Mouse (Mus musculus) hindbrain, embryonic 10.5 days (tissue): ENCODE data around the gene Camsap3. TPM values are rescaled to one million over a fixed set of nuclear protein-coding genes. Genes with fewer than 3 reads are reported as not detected.
A peak's percentile ranks its signal among the peaks of the same experiment; 100 is the strongest.

ENCODE experiments used
- DNase-seq: peaks from one replicate; pipeline ENCODE4 v3.0.0-alpha.2; 2017; ENCODE audit warnings: low spot score
- H3K27ac ChIP-seq: fragments of 300-500 bp; sonication (generic); 2 replicates; pipeline ENCODE4 v1.5.1; 2016; ENCODE audit warnings: mild to moderate bottlenecking, moderate library complexity
- H3K27me3 ChIP-seq: fragments of 300-500 bp; sonication (generic); 2 replicates; pipeline ENCODE4 v1.6.1; 2016; ENCODE audit warnings: mild to moderate bottlenecking; ENCODE audit not compliant: poor library complexity, insufficient read depth, severe bottlenecking
- H3K36me3 ChIP-seq: fragments of 300-500 bp; sonication (generic); 2 replicates; pipeline ENCODE4 v1.6.1; 2016; ENCODE audit warnings: mild to moderate bottlenecking, moderate library complexity
- H3K4me1 ChIP-seq: fragments of 300-500 bp; sonication (generic); replicated peaks from 2 replicates; pipeline ENCODE4 v1.6.1; 2016; ENCODE audit warnings: mild to moderate bottlenecking
- H3K4me3 ChIP-seq: fragments of 300-500 bp; sonication (generic); 2 replicates; pipeline ENCODE4 v1.5.1; 2016; ENCODE audit warnings: mild to moderate bottlenecking, moderate library complexity
- H3K9me3 ChIP-seq: fragments of 300-500 bp; sonication (generic); 2 replicates; pipeline ENCODE4 v1.6.1; 2016; ENCODE audit warnings: mild to moderate bottlenecking, moderate library complexity
- WGBS: fragments of 180-500 bp; shearing (Covaris S2); methylation state at CpG from one replicate; pipeline ENCODE4 v1.1.7; 2016; 5-methylcytosine and 5-hydroxymethylcytosine counted together
- polyA plus RNA-seq: library from polyadenylated mRNA; unstranded; fragments of >200 nt; fragmentation: Nextera tagmentation; extraction: Ambion mirVana; gene quantifications from 2 replicates; pipeline ENCODE4 v1.2.1, GENCODE M21; 2016

Camsap3 gene
- polyA plus RNA-seq, 1 experiment from 2014 or later, result 15.4 TPM

GRCm38 (mm10) chr8:3609046-3609815 lies 22.1 kb downstream of the Camsap3 start:
- H3K36me3 ChIP-seq, result peaks cover 100% of the 10 kb centered on the region
- H3K27ac ChIP-seq, result no peak overlapping the region
- no peaks in the 10 kb centered on the region for H3K9me3 ChIP-seq
- no peaks in the 10 kb centered on the region; the same call in 1 of the 2 replicates for H3K4me1 ChIP-seq
- 91% methylated on average over 12 of the region's 12 CpGs for WGBS
- no peaks in the 10 kb centered on the region for H3K27me3 ChIP-seq
- no peak overlapping the region for H3K4me3 ChIP-seq
- DNase-seq, result no peak

- DNase-seq, result no peak
- Histone ChIP-seq H3K36me3 (peaks cover 100% of the 10 kb centered on the region), H3K27ac (no peak overlapping the region)
Observed at GRCm38 (mm10) chr8:3609816-3610150, 22.7 kb downstream of the Camsap3 start.

GRCm38 (mm10) chr8:3621199-3621970 lies 34.3 kb downstream of the Camsap3 start, which contains the start of the genes Xab2 and Pet100:
Gene Xab2 (minus strand): TSS chr8:3621316.
Gene Pet100 (plus strand): TSS chr8:3621548.
- Histone ChIP-seq H3K36me3 (peaks cover 24% of the 10 kb centered on the region), H3K27ac (peak within 1 kb of the TSS; percentile 85), H3K9me3 (no peaks in the 10 kb centered on the region), H3K4me1 (peaks cover 23% of the 10 kb centered on the region), H3K4me3 (peak within 1 kb of the TSS; percentile 93), H3K27me3 (no peaks in the 10 kb centered on the region)
- DNase-seq, result peak; percentile 100
- WGBS, result under 1% methylated on average over 37 of the region's 37 CpGs

More at GRCm38 (mm10) chr8:3609816-3610150, 22.7 kb downstream of the Camsap3 start:
- H3K9me3 ChIP-seq, result no peaks in the 10 kb centered on the region
- no peak overlapping the region for H3K4me3 ChIP-seq
- no peaks in the 10 kb centered on the region; the same call in 1 of the 2 replicates for H3K4me1 ChIP-seq
- WGBS, result 82% methylated on average over 6 of the region's 6 CpGs
- H3K27me3 ChIP-seq, result no peaks in the 10 kb centered on the region

DNA sequence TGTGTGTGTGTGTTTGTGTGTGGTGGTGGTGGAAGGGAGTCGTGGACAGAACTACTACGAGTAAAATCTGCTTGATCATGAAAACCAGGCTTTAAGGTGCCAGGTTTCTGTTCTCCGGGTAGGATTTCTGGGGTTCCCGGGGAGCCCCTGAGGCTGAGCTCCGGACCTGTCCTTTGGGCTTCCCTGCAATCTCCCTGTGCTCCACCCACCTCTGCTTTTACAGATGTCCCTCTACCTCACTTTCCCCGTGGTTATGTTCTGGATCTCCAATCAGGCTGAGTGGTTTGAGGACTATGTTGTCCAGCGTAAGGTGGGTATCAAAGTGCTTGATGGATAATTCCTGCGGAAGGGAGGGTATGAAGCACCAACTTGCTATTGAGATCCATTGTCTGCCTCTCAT lies 35.0 kb downstream of the Camsap3 start:
- Histone ChIP-seq H3K36me3 (peaks cover 18% of the 10 kb centered on the region), H3K27me3 (no peaks in the 10 kb centered on the region), H3K4me3 (peak overlapping the region; percentile 93), H3K4me1 (peaks cover 23% of the 10 kb centered on the region), H3K27ac (no peak overlapping the region), H3K9me3 (no peaks in the 10 kb centered on the region)
- no peak for DNase-seq
- 68% methylated on average over 8 of the region's 8 CpGs for WGBS

- Histone ChIP-seq H3K36me3 (no peaks in the 10 kb centered on the region), H3K9me3 (no peaks in the 10 kb centered on the region), H3K4me1 (peaks cover 11% of the 10 kb centered on the region), H3K27me3 (peaks cover 20% of the 10 kb centered on the region; the same call in 1 of the 2 replicates), H3K27ac (no peak within 1 kb of the TSS), H3K4me3 (no peak within 1 kb of the TSS)
- DNase-seq, result no peak
- WGBS, result 56% methylated on average over 1 of the region's 1 CpGs
Observed at GRCm38 (mm10) chr8:3625445-3625844, 38.4 kb downstream of the Camsap3 start, which contains the start of gene Pcp2. Gene Pcp2 (minus strand): TSS chr8:3625545.

GRCm38 (mm10) chr8:3626971-3627370 lies 39.9 kb downstream of the Camsap3 start:
- Histone ChIP-seq H3K9me3 (no peaks in the 10 kb centered on the region), H3K27me3 (peaks cover 23% of the 10 kb centered on the region; the same call in 1 of the 2 replicates), H3K4me1 (peaks cover 17% of the 10 kb centered on the region), H3K27ac (no peak overlapping the region), H3K36me3 (no peaks in the 10 kb centered on the region), H3K4me3 (no peak overlapping the region)
- no peak for DNase-seq
- WGBS, result 63% methylated on average over 5 of the region's 5 CpGs

- no peak for DNase-seq
- no peaks in the 10 kb centered on the region for H3K36me3 ChIP-seq
- no peak overlapping the region for H3K4me3 ChIP-seq
- H3K4me1 ChIP-seq, result peaks cover 9% of the 10 kb centered on the region
- no peak overlapping the region for H3K27ac ChIP-seq
- WGBS, result 32% methylated on average over 5 of the region's 5 CpGs
- H3K27me3 ChIP-seq, result peaks cover 23% of the 10 kb centered on the region; the same call in 1 of the 2 replicates
- no peaks in the 10 kb centered on the region for H3K9me3 ChIP-seq
Observed at GRCm38 (mm10) chr8:3628014-3628413, 40.9 kb downstream of the Camsap3 start.

DNA sequence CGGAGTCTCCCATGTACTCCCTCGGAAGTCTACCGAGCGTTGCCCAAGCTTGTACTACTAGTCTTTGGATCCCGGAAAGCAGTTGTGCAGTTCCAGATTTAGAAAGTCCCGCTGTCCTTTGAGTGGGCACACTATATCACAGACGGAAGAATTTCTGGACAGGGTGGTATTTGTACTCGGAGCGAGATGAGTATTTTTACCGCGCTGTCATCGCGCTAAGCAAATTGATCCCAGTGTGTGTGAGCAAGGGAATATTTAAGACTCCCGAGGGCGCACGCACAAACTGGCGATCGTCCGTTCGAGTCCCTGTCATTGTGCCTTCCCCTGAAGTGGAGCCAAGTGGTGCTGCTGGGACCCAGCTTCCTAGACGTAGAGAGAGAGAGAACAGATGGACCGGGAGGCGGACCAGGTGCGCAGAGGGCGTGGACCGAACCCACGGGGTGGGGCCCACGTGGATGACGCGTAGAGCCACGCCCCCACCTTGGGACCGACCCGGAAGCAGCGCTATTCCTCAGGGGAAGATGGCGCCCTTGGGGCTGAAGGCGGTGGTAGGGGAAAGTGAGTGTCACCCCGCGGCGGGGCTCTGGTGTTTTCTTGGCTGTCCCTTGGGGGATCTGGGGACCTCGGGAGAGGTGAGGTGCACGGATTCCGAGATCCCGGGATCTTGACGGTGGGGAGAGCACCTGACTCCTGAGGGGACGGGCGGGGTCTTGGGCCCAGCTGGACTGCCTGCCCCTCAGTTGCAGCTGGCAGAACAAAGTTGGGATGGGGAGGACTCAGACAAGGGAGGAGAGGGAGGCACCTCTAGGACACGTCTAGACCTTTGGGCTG lies 43.8 kb downstream of the Camsap3 start, which contains the start of gene Stxbp2:
TSS of gene Stxbp2 (plus strand) at position 309 of the 831 bp plus-strand sequence.
- peaks cover 23% of the 10 kb centered on the region; the same call in 1 of the 2 replicates for H3K27me3 ChIP-seq
- DNase-seq, result peak; percentile 57
- peaks cover 9% of the 10 kb centered on the region for H3K4me1 ChIP-seq
- 7% methylated on average over 47 of the region's 47 CpGs for WGBS
- H3K36me3 ChIP-seq, result peaks cover 13% of the 10 kb centered on the region
- H3K9me3 ChIP-seq, result no peaks in the 10 kb centered on the region
- H3K27ac ChIP-seq, result peak within 1 kb of the TSS; percentile 80
- H3K4me3 ChIP-seq, result peak within 1 kb of the TSS; percentile 66

DNA sequence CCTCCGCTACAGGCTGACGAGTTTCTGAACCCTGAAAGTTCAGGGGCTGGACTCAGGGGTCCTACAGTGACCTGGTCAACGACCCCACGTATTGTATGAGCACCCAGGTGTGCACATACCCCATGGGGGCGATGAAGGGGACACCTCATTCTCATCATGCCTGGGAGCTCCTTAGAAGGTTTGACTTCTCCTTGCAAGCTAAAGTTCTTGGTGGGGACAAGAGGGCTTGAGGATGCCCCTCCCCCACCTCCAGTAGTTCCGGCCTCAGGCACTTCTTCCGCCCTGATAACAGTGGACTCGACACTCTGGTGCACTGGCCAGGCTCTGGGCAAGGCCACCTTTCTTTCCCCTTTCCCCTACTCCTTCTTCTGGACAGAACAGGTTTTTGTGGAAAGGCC lies 44.4 kb downstream of the Camsap3 start:
- Histone ChIP-seq H3K27ac (peak overlapping the region; percentile 80), H3K27me3 (peaks cover 23% of the 10 kb centered on the region; the same call in 1 of the 2 replicates), H3K9me3 (no peaks in the 10 kb centered on the region), H3K4me1 (peaks cover 9% of the 10 kb centered on the region), H3K4me3 (peak overlapping the region; percentile 66), H3K36me3 (peaks cover 19% of the 10 kb centered on the region)
- no peak for DNase-seq
- WGBS, result 19% methylated on average over 8 of the region's 8 CpGs

- Histone ChIP-seq H3K36me3 (0 out of 2 replicates have a peak, but pooled peaks cover 5% of the 10 kb centered on the region), H3K4me3 (no peak overlapping the region), H3K9me3 (no peaks in the 10 kb centered on the region), H3K27me3 (no peaks in the 10 kb centered on the region), H3K27ac (no peak overlapping the region), H3K4me1 (0 out of 2 replicates have a peak, but pooled peaks cover 5% of the 10 kb centered on the region)
- DNase-seq, result no peak
- 26% methylated on average over 5 of the region's 5 CpGs for WGBS
Observed at GRCm38 (mm10) chr8:3645804-3646203, 58.7 kb downstream of the Camsap3 start.

DNA sequence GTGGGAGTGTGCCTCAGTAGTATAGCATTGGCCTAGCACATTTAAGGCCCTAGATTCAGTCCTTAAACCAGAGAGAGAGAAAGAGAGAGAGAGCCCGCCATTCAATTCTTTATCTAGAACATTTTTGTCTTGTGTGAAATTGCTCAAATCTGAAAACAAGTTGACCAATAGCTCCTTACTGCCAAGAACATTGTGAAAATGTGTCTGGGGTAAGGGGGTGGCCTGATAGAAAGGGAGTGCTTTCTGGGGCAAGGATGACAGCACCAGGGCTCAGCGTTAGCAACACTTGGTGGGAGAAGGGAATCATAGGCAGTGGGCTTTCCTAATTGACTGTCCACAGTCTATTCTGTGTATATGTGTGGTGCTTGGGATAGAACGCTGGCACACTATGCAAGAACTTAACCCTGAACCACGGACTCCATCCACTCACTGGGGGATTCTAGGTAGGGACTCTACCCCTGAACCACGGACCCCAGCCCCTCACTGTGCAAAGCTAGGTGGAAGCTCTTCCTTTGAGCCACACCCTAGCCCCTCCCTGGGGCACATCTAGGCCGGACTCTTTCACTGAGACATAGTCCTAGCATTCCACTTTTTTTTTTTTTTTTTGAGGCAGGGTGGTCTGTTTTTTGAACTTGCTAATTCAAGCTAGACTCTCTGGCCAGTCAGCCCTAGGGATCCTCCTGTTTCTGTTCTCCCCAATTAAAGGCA lies 59.9 kb downstream of the Camsap3 start:
- H3K9me3 ChIP-seq, result no peaks in the 10 kb centered on the region
- H3K4me1 ChIP-seq, result 0 out of 2 replicates have a peak, but pooled peaks cover 5% of the 10 kb centered on the region
- H3K4me3 ChIP-seq, result no peak overlapping the region
- no peaks in the 10 kb centered on the region for H3K36me3 ChIP-seq
- WGBS, result 88% methylated on average over 6 of the region's 6 CpGs
- DNase-seq, result no peak
- H3K27ac ChIP-seq, result no peak overlapping the region
- no peaks in the 10 kb centered on the region for H3K27me3 ChIP-seq
